Mouse (Mus musculus) left cerebral cortex, adult 8-10 months (tissue): ENCODE results near the gene Hnf1b. TPM values are rescaled to one million over a fixed set of nuclear protein-coding genes. Genes with fewer than 3 reads are reported as not detected.

Experiments used
- DNase-seq, 2 experiments: peaks; one replicate each; pipeline ENCODE4 v3.0.0; 2022; ENCODE audit warnings: low spot score in 2 of 2
- total RNA-seq, 4 experiments: library from RNA; stranded (reverse); gene quantifications; 2 replicates each; pipeline ENCODE4 v1.2.4; 2022

The Hnf1b gene
- total RNA-seq, 4 experiments from 2014 or later: 0.37 to 0.76 (median 0.54) TPM

- no peak for DNase-seq
These were observed 43.5 kb downstream of the Hnf1b start for GRCm38 (mm10) chr11:83893325-83893724.

GRCm38 (mm10) chr11:83896430-83897410 is 46.9 kb downstream of the Hnf1b start:
- DNase-seq: no peak

- DNase-seq: no peak
These were observed 47.7 kb downstream of the Hnf1b start for GRCm38 (mm10) chr11:83897569-83897968.

GRCm38 (mm10) chr11:83902812-83903211 is 52.9 kb downstream of the Hnf1b start:
- DNase-seq: no peak

DNA sequence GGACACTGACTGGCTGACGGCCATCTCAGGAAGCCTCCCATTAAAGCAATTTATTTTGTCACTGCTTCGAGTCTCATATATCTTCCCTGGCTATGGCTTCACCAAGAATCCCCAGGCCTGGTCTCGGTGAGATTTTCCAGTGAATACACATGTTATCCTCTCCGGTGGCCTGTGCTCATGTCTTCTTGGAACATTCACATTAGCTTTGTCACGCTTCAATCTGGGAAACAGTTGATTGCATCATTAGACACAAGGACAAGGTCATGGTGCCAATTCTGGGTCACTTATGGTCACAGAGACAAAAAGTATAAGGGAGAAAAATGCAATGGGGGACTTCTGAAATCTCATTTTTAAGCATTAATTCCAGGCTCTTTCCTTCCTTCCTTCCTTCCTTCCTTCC is 55.9 kb downstream of the Hnf1b start:
- no peak for DNase-seq

- DNase-seq: no peak
These were observed 58.5 kb downstream of the Hnf1b start for GRCm38 (mm10) chr11:83908376-83908775.

GRCm38 (mm10) chr11:83913824-83914311 is 64.0 kb downstream of the Hnf1b start:
- no peak for DNase-seq

DNA sequence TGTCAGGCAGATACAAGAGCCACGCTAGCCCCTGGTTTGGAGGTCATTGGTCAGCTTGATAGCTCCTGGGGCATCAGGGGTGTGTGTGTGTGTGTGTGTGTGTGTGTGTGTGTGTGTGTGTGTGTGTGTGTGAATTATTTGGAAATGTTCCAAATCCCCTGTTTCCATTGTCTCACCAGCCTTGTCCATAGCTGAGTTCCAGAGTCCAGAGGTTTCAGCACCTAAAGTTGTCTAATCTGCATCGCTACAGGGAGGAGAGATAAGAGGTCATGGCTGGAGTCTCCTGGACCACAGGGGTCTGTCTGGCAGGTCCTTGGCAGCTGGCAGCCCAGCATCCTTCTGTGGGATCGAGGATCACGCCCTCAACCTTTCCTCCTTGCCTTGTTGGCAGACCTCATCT is 64.6 kb downstream of the Hnf1b start:
- DNase-seq: no peak

DNA sequence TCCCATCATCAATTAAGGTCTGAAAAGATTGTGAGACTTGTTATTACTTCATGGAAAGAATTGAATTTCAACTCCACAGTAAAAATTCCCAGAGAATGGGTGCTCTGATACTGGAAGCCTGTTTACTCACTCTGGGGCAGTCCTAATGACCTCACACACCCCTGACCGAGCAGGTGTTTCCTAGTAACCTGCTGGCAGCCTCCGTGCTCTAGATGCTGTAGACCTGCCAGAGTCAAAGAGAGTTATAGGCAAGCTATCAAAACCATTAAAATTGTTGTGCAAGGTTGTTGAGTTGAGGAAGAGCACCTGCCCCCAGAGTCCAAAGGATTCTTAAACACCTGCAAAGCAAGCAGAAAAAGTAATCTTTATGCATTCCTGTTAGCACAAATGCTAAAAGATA is 72.7 kb downstream of the Hnf1b start:
- DNase-seq: no peak

- no peak for DNase-seq
These were observed 77.2 kb downstream of the Hnf1b start for GRCm38 (mm10) chr11:83927097-83927496.

DNA sequence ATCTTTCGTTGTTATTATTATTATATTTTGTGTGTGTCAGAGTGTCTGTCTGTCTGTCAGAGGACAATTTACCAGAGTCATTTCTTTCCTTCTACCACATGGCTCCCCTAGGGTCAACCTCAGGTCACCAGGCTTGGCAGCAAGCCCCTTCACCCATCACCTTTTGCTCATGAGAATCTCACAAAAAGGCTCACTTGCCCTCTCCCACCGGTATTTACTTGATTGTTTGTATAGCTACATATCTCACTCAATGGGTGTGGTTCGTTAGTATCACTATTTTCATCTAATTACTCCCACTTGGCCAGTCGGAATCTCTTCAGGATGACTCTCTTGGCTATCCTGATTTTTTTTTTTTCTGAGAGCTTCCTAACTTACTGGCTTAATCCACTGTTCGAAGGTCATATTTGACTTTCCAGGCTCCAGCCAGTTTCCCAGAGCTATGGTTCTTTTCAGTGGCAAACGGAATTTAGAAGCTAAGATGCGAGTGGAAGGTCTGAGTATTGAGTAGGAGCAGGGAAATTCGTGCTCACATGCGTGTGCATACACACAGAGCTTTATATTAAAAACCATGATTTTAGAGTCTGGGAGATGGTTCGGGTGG is 82.7 kb downstream of the Hnf1b start:
- no peak for DNase-seq

DNA sequence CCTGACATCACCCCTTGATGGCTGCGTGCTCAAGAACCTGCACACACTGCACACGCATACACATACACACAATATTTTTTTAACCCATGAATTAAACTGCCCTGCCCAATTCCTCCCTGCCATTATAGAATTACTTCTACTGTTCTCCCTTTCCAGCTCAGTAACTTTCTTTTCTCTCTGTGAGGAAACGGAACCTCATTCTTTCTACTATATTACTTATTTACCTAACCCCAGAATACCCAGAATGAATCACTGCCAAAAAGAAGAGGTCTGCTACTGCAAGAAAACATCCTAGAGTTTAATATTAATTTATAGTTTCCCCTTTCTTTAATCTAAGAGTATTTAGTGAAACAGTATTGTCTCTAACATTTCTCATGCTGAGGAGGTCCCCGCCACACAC is 83.5 kb downstream of the Hnf1b start:
- DNase-seq: no peak

DNA sequence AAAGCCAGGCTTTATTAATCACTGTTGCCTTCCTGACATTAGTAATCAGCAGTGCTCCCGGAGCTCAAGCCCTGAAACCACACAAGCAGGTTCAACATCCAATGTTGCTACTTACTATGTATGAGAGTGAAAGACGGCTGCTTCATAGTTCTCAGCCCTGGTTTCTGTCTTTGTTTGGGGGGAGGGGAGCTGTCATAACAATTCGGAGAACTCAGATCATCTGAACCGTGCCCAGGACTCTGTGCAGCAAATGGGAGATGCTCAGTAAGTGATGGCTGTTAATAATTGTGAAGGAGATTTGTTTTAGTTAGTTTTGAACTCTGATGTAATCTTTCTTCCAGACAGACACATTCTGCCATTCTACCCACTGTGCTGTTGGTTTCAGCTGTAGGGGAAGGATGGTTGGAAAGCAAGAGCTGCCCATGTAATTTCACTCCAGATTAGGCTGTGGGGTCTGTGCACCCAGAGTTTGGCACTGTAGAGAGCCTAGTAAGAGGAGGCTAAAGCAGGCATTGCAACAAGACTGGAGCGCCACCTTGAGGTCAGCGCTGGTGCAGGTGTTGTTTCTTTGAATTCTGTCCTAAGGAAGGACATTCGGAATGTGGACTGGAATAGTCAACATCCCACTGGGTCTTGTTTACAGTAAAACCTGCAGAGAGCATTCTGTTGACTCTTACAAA is 86.3 kb downstream of the Hnf1b start:
- peak; percentile 36 to 74 for DNase-seq

DNA sequence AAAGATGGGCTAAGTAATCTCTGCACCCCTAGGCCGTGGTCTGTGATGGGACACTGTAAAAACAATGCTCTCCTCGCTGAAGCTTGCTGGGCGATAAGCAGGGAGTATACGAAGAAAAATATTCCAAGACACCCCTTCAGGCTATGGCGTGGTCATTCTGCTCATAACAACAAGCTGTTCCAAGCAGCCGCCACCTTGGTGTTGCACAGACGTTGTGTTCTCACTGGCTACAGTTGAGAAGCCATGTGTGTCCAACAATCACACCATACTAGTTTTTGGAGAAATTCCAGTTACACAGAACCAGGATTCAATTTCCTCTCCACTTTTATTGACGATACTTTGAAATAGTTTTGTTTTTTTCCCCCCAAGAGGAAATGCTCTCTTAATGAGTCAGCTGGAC is 88.7 kb downstream of the Hnf1b start:
- no peak for DNase-seq

DNA sequence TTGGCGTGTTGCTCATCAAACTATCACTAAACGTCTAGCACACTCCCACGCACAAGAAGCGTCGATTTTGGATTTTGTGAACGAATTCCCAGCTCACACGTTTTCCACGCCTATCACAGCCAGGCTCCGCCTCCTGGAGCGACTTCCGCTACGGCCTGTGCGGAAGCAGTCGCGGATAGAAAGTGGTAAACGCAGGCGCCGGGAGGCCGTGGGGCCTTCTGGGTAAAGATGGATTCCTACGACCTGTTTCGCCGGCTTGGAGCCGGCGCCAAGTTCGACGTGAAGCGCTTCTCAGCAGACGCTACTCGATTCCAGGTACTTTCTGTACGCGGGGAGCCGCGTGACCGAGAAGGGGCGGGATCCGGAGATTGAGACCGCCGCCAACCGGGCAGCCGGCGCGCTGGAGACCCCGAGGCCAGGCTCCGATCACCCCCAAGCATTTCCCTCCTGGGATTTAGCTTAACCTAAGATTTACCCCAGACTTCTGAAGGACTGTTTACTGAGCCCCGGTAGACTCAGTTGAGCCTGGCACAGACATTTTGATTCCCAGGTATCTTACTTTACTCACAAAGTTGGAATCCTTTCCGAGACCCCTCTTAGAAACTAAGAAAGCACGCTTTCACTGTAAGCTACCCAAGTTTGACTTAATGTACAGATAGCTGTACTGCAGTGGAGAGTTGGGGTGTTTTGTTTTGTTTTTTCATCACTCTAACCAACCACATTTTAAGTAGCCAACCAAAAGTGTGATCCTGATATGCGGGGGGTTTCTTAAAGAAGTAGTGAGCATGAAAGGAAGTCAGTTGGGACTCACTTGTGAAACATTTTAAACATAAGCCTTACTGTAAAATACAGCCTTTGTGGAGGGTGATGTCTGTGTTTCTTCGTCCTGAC is 92.3 kb downstream of the Hnf1b start, which contains the start of gene Ddx52:
TSS of gene Ddx52 (plus strand) at position 113 of the 891 bp plus-strand sequence.
- DNase-seq: peak; percentile 75 to 88

Other genes starting within 250 kb of the Hnf1b start
- gene Rpl9-ps1, start 204.4 kb upstream of the Hnf1b start, total RNA-seq: not detected
- 10 to 100 TPM in 1 of 4 experiments, 1 to 10 TPM in 1, under 1 TPM in 1, not detected in 1; 0.51 to 10.8 (median 8.0) TPM for gene Ccl3, start 200.7 kb upstream of the Hnf1b start, total RNA-seq
- gene Ccl4, start 187.5 kb upstream of the Hnf1b start, total RNA-seq: 1 to 10 TPM in 2 of 4 experiments, not detected in 2; 2.9 to 5.1 TPM
- 1 to 10 TPM in 1 of 4 experiments, not detected in 3; 1.6 TPM for gene Wfdc17, start 146.1 kb upstream of the Hnf1b start, total RNA-seq
- gene Wfdc18, start 141.0 kb upstream of the Hnf1b start, total RNA-seq: 1 to 10 TPM in 2 of 4 experiments, under 1 TPM in 1, not detected in 1; 0.98 to 1.9 (median 1.9) TPM
- gene Wfdc21, start 103.1 kb upstream of the Hnf1b start, total RNA-seq: not detected
- gene Heatr6, start 96.4 kb upstream of the Hnf1b start, total RNA-seq: 10 to 100 TPM; 15.9 to 17.7 (median 16.5) TPM
- gene Ddx52, start 92.0 kb downstream of the Hnf1b start, total RNA-seq: 10 to 100 TPM; 13.7 to 19.2 (median 15.6) TPM
- 10 to 100 TPM; 60.6 to 72.7 (median 67.4) TPM for gene Synrg, start 114.4 kb downstream of the Hnf1b start, total RNA-seq
- 10 to 100 TPM; 54.0 to 59.0 (median 55.3) TPM for gene Dusp14, start 219.2 kb downstream of the Hnf1b start, total RNA-seq